Mouse (Mus musculus) central nervous system, embryonic 11.5 days (tissue): Measurements from ENCODE around the gene Nox1. TPM values are rescaled to one million over a fixed set of nuclear protein-coding genes. Genes with fewer than 3 reads are reported as not detected.

ENCODE experiments used
- polyA plus RNA-seq: library from polyadenylated mRNA; depleted of rRNA; stranded (reverse); fragments of >200 nt; gene quantifications from 2 replicates; pipeline ENCODE4 v1.2.3, GENCODE M21; 2012; rRNA removed

Nox1 gene
- polyA plus RNA-seq = 0.05 TPM in 1 of 2 replicates, not detected in the other

DNA sequence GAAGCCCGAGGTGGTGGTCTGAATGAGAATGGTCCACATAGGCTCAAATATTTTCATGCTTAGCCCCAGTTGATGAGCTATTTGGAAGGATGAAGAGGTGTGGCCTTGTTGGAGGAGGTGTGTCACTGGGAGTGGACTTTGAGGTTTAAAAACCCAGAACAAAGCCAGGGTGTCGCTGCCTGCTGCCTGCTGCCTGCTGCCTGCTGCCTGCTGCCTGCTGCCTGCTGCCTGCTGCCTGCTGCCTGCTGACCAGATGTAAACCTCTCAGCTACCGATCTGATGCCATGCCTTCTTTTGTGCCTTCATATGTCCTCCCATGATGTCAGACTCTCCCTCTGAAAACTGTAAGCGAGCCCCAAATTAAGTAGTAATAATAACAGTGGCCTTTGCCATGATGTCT lies at the start of gene Nox1:
Nox1 (minus strand) TSS at position 101 of the 400 bp plus-strand sequence.

GRCm38 (mm10) chrX:134187201-134187600 lies 34.6 kb downstream of the Nox1 start, which contains the start of gene Arl13a:
Gene Arl13a (plus strand): TSS chrX:134187501.

GRCm38 (mm10) chrX:134162043-134162720 lies 59.6 kb downstream of the Nox1 start, which contains the start of gene Xkrx:
Gene Xkrx (minus strand): TSS chrX:134162076.

GRCm38 (mm10) chrX:134058987-134059712 lies 162.6 kb downstream of the Nox1 start, which contains the start of gene Cstf2:
Gene Cstf2 (plus strand): TSS chrX:134059187.

Other genes with a start within 250 kb of the Nox1 start
- gene Sytl4, start 240.1 kb downstream of the Nox1 start, polyA plus RNA-seq = 2.5 and 2.7 TPM in 2 replicates
- gene Cstf2, start 162.8 kb downstream of the Nox1 start, polyA plus RNA-seq = 46.0 and 48.8 TPM in 2 replicates
- gene Xkrx, start 59.9 kb downstream of the Nox1 start, polyA plus RNA-seq = 0.02 and 0.26 TPM in 2 replicates
- gene Arl13a, start 34.5 kb downstream of the Nox1 start, polyA plus RNA-seq = not detected in 2 replicates
- 5.5 and 9.1 TPM in 2 replicates for gene Trmt2b, start 55.0 kb upstream of the Nox1 start, polyA plus RNA-seq
- gene Tmem35a, start 73.3 kb upstream of the Nox1 start, polyA plus RNA-seq = 18.5 TPM in 2 replicates
- gene Cenpi, start 86.1 kb upstream of the Nox1 start, polyA plus RNA-seq = 11.0 and 20.8 TPM in 2 replicates
- 10.3 and 12.0 TPM in 2 replicates for gene Drp2, start 182.6 kb upstream of the Nox1 start, polyA plus RNA-seq